Mouse (Mus musculus) heart, adult 18-20 months (tissue): ENCODE results near the gene Bmp2k. TPM values are rescaled to one million over a fixed set of nuclear protein-coding genes. Genes with fewer than 3 reads are reported as not detected.

Experiments used
- DNase-seq, 2 experiments: peaks; one replicate each; pipeline ENCODE4 v3.0.0; 2021 to 2022; ENCODE audit warnings: mixed read lengths in 1 of 2
- total RNA-seq, 2 experiments: library from RNA; stranded (reverse); gene quantifications; 2 replicates each; pipeline ENCODE4 v1.2.3; 2021

The Bmp2k gene
- total RNA-seq, 2 experiments from 2014 or later: 6.7 to 7.0 TPM

DNA sequence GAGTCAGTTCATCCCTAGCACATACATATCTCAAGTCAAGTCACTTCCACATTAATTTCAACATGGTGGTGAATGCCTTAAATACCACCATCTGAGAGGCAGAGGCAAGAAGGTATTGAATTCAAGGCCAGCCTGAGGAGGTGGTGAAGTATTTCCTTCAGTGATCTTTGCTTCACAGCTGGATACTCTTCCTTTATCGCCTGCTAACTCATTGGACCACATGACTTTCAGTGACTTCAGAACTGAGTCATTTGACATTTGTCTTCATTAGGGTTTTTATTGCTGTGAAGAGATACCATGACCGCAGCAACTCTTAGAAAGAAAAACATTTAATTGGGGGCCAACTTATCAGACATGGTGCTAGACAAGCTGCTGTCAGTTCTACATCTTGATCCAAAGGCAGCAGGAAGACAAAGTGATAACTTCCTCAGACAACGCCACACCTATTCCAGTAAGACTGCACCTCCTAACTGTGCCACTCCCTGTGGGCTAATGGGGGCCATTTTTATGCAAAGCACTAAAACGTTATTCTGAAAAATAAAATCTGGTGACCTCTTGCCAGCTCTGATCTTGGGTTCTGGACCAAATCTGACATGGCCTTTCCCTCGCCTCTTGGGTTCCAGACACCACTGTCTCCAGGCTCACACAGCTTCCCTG, 24.9 kb upstream of the Bmp2k start:
- no peak for DNase-seq

DNA sequence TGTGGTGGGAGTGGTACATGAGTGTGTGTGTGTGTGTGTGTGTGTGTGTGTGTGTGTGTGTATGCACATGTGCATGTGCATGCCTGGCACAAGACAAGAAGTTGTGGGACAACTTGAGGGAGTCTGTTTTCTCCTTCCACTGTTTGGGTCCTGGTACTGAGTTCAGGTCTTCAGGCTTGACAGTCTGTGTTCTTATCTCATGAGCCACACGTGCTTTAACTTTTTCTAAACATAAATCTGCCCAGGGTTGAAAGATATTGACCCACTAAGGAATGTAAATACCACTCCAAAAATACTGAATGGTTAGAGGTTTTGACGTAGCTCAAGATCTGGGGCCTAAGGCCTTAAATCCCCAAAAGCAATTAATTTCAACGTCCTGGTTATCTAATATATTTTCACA, 23.8 kb upstream of the Bmp2k start:
- DNase-seq: no peak

GRCm38 (mm10) chr5:96974661-96975060, 22.8 kb upstream of the Bmp2k start:
- no peak for DNase-seq

DNA sequence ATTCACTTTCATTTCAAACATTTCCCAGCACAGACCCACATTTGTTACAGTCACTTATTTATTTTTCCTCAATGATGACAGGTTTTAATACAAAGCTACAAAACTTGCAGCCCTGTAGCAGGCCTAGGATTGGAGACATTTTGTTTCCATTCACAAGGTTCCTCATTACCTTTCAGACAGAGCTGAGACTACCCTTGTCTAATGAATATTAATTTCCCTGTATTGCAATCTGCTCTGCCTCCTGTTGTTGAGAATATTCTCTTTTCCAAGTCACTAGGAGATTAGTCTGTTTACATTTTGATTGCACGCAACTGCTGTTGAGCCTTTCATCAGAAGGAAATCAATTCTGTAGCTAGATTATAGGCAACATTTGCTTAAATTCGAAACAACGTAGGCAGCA, 22.4 kb upstream of the Bmp2k start:
- DNase-seq: no peak

- no peak for DNase-seq
Observed at GRCm38 (mm10) chr5:96976150-96976549, 21.3 kb upstream of the Bmp2k start.

- DNase-seq: peak in 1 of 2 experiments; percentile 9
Observed at GRCm38 (mm10) chr5:96979296-96980007, 18.0 kb upstream of the Bmp2k start.

DNA sequence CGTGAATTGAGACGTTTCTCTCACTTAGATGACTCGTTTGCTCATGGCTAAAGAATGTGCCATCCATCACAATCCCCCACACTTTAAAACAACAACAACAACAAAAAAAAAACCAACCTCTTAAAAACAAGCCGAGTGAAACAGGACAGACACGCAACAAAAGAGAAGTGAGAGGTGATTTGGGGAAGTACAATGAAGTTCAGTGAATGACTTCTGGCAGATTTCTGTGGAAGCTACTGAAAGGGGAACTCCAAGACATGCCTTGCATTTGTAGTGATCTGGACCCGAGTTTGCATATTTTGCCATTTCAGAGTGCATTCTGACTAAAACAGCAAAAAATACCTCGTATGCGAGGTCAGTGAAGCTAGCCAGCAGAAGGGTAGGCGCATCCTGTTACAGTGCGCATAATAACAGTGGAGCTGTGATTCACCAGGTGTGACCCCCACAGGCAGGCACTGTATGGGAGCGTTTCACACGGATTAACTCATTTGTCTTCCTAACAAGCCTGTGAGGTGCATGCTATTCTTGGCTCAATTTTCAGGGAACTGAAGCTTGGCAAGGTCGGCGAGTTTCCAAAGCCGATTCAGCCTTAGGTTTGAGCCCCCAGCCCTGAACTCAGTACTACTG, 17.4 kb upstream of the Bmp2k start:
- peak; percentile 17 to 59 for DNase-seq

DNA sequence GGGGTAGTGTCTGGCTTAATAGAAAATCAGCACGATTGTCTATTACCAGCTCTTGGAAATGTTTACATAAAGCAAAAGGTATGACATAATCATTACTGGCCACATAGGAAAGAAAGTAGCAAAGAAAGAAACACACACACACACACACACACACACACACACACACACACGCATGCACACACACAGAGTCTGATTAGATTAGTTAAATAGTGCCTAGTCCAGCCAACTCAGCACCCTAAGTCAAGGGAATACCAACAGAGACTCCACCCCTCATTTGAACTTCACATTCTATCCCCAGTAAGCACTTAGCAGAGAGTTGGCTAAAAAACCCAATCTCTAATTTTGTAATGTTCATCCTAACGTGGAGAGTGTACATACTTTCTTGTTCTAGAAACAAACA, 15.5 kb upstream of the Bmp2k start:
- no peak for DNase-seq

- DNase-seq: peak in 1 of 2 experiments; percentile 30
Observed at GRCm38 (mm10) chr5:96983142-96983541, 14.3 kb upstream of the Bmp2k start.

GRCm38 (mm10) chr5:96986850-96987249, 10.6 kb upstream of the Bmp2k start:
- no peak for DNase-seq

- DNase-seq: no peak
Observed at GRCm38 (mm10) chr5:96988880-96989279, 8.6 kb upstream of the Bmp2k start.

GRCm38 (mm10) chr5:96991156-96991555, 6.3 kb upstream of the Bmp2k start:
- no peak for DNase-seq

DNA sequence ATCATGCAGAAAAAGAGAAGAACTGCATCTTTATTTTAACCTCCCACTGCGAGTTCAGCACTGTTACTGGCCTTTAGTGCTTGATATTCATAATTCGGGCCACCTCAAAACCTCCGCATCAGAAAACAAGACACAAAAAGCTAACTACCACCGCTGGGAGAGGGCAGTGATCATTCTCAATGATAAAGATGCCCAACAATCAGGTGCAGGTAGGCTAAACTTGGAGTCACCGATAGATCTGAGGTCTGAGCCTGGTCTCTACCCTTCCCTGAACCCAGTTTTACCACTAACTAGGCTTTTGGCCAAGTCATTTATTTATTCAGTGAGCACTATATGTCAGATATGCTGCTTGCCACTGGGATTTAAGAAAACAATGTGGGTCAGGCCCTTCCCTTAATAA, 4.8 kb upstream of the Bmp2k start:
- no peak for DNase-seq

DNA sequence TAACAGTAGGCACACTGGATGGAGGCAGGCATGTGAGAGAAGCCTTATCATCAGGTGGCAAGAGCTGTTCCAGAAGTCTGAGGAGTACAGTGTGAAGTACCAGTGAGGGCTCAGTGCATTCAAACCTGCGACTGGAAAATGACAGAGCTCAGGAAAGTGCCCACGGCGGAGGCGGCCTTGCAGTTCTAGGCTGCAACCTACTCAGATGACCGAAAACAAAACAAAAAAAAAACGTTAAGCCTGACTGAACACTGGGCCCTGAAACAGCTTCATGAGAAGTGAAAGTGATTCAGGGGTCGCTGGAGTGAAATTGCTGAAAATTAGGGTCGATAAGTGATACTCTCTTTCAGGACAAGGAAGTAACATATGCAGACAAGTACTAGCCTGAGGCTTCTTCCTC, 4.4 kb upstream of the Bmp2k start:
- DNase-seq: no peak

GRCm38 (mm10) chr5:96995791-96996190, 1.7 kb upstream of the Bmp2k start:
- DNase-seq: no peak

DNA sequence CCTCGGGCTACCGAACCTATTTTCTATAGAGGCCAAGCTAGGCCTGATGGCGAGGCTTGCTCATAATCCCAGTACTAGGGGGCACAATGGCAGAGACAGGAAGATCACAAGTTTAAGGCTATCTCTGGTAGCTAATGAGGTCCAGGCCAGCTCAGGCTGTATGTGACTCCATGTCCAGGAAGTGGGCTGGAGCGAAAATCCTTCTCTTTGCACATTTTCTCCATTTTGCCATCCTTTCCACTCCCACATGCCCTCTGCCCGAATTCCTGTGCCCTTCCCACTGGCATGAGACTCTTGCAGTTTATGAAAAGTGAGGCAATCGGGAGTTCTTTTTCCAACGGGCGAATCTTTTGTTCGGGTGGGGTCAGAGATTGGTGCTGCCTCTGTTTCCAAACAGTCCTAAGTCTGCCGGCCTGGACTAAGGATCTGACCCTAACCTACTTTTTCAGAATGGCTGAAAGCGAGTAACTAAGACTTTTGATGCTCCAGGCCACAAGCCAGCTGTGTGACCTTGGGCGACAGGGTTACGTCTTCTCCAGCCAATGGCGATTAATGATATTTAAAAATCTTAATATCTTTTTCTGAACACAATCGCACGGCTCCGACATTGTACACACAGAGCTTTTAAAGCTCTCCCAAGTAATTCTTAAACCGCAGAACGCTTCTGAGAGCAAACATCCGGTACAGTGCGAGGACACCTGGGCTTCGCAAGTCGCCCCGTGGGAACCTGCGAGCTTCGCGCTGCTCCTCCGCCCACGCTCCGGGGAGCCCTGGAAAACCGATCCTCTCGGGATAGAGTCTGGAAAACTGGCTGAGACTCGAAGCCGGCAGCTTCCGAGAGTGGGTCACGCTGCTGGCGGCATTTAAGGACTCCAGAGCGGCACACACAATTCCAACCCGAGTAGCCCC, 834 bp upstream of the Bmp2k start:
- no peak for DNase-seq

DNA sequence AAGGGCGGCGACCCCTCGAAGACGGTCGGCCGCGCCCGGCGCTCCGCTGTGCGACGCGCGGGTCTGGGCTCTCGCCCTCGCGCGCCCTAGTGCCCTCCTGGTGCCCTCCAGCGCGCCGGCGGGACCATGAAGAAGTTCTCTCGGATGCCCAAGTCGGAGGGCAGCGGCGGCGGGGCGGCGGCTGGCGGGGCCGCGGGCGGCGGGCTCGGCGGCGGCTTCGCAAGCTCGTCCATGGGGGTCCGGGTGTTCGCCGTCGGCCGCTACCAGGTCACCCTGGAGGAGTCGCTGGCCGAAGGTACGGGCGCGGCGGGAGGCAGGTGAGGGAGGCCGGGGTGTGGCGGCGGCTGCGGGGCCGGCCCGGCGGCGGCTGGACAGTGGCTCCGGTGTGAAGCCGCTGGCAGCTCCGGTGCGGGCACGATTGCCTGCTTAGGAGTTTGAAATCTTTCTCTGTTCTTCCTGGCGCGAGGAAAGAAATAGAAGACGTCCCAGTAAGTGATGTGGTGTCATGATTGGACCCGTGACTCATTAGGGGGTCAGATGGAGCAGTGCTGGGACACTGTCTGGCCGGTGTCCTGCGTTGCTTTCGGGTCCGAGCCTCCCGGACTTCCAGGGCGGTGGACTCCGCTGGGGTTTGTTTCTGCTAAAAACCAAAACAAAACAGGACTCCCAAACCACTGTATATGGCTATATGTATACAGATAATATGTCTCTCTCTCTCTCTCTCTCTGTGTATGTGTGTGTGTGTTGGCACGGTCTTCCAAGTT, 495 bp downstream of the Bmp2k start:
- peak; percentile 59 to 72 for DNase-seq

DNA sequence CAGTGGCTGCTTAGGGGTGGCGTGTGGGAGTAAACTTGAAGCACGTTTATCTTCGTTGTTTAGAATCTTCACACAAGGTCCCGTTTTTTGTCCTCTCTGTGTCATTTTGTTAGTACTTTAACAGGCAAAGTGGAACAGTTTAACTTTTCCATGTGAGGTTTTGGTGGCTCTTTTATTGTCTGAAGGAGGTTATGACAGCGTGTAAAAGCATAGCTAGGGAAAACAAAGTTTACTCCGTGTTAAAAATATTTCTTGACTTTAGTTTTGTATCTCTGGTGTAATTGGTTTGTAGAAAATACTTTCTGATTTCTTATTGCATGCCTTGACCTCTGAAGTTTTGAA, 1.0 kb downstream of the Bmp2k start:
- no peak for DNase-seq

- no peak for DNase-seq
Observed at GRCm38 (mm10) chr5:96999601-97000000, 2.1 kb downstream of the Bmp2k start.

DNA sequence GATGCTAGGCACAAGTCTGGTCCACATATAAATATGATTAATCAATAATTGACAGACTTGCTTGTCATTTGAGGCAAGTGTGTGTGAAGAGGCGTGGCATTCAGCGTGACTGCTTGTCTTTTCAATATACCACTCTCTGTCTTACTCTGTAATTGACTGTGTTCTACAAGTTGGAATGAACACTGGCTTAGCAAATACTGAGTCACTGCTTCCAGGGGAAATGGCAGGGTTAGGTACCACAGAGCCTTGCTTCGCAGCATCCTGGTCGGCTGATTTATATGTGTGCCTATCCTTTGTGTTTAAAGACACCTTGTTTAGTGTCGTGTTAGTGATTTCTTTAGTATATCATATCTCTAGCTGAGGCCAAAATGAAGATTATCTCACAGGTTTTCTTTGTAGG, 3.0 kb downstream of the Bmp2k start:
- DNase-seq: no peak

GRCm38 (mm10) chr5:97001153-97001552, 3.7 kb downstream of the Bmp2k start:
- DNase-seq: no peak

DNA sequence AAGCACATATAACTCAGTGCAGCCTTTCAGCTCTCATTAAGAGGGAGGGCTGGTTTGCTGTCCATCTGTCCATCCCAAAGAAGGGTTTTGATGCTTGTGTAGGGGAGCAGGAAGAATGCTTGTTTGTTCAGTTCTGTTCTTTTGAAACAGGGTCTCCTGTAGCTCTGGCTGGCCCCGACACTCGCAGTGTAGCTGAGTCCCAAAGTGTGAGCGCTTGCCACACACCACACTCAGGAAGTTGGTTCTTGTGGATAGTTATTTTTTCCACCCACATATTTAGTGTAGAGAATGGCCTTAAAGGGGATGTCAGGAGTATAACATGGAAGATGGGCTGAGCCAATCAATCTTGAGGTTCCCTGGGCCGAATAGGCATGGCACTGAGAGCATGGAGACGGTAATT, 4.1 kb downstream of the Bmp2k start:
- DNase-seq: no peak
